Mouse (Mus musculus) neural tube, embryonic 10.5 days (tissue): ENCODE data around the gene B3gnt3.

Source experiments
- DNase-seq: peaks from one replicate; pipeline ENCODE4 v3.0.0-alpha.2; 2017; ENCODE audit warnings: low spot score; ENCODE audit errors: extremely low spot score

The B3gnt3 gene

GRCm38 (mm10) chr8:71679116-71679515, 22.5 kb downstream of the B3gnt3 start:
- DNase-seq, result no peak

- DNase-seq, result no peak
Measured at GRCm38 (mm10) chr8:71678216-71678615, 23.4 kb downstream of the B3gnt3 start.

- no peak for DNase-seq
Measured at GRCm38 (mm10) chr8:71677555-71677954, 24.0 kb downstream of the B3gnt3 start.

DNA sequence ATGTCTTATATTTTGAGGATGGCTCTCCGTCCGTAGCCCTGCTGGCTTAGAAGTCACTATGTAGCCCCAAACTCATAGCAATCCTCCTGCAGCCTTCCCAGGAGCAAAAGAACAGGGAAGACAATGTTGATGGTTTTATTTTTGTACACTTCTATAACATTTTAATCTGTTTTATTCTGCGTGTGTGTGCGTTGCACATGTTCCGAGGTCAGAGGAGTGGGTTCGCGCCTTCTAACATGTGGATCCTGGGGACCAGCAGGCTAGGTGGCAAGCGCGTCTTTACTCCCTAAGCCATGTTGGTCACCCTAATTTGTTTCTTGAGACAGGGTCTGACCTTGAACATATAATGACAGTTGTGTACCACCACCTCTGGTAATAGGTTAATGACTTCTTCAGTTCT, 24.8 kb downstream of the B3gnt3 start:
- no peak for DNase-seq

GRCm38 (mm10) chr8:71676020-71676741, 25.4 kb downstream of the B3gnt3 start, which contains the start of gene Jak3:
Jak3 (plus strand) TSS chr8:71676296.
- no peak for DNase-seq

DNA sequence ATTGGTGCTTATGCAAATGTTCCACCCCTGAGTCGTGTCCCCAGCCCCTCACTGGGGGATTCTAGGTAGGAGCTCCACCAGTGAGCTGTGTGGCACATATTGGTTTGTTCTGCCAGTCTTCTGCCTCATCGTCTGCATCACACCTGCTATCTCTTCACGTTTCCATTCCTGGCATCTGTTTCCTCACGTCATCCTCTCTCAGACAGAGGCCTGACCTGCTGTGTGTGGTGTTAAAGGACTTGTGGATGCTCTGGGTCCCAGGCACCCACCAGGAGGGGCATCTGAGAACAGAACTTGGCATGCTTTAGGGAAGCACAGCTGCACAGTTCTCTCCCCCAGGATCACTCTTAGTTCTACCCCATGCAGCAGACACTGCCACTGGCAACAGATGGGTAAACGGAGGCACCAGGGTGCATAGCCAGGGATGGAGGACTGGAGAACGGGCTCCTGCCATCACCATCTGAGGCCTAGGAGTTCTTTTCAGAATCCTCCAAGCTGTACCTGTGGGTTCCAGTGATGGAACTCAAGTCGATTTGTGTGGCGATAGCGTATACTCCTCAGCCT, 26.1 kb downstream of the B3gnt3 start:
- DNase-seq, result no peak

DNA sequence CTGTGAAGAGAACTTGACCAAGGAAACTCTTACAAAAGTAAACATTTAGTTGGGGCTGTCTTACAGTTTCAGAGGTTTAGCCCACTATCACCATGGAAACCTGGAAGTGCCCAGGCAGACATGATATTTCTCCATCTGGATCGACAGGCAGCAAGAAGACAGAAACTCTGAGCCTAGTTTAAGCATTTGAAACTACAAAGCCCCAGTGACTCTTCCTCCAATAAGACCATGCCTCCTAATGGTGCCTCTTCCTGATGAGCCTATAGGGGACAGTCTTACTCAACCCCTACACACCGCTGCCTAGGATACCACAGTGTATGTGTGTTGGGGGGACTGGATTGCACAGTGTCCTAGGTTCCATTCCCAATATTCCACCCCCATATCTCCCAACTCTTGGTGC, 27.5 kb downstream of the B3gnt3 start:
- DNase-seq, result no peak

GRCm38 (mm10) chr8:71672168-71672735, 29.3 kb downstream of the B3gnt3 start:
- no peak for DNase-seq

DNA sequence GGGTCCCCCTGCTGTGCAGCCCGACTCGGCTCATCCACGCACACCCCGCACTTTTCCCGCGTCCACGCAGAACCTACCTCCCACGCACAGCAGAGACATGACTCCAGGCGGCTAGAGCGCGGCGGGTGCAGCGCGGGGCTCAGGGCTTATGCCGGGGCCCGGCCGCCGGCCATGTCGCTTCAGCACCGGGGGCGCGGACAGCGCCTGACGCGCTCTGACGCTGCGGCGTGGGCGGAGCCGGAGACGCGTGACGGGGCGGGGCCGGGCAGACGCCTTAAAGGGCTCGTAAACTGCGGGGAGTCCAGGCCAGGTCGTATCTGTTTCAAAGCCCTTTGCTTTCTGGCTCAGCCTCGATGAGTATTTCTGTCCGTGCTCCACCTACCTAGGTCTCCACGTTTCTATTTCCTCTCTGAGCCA, 30.0 kb downstream of the B3gnt3 start, which contains the start of gene Unc13a:
Unc13a (minus strand) TSS at position 209 of the 417 bp plus-strand sequence.
- peak; percentile 95 for DNase-seq

DNA sequence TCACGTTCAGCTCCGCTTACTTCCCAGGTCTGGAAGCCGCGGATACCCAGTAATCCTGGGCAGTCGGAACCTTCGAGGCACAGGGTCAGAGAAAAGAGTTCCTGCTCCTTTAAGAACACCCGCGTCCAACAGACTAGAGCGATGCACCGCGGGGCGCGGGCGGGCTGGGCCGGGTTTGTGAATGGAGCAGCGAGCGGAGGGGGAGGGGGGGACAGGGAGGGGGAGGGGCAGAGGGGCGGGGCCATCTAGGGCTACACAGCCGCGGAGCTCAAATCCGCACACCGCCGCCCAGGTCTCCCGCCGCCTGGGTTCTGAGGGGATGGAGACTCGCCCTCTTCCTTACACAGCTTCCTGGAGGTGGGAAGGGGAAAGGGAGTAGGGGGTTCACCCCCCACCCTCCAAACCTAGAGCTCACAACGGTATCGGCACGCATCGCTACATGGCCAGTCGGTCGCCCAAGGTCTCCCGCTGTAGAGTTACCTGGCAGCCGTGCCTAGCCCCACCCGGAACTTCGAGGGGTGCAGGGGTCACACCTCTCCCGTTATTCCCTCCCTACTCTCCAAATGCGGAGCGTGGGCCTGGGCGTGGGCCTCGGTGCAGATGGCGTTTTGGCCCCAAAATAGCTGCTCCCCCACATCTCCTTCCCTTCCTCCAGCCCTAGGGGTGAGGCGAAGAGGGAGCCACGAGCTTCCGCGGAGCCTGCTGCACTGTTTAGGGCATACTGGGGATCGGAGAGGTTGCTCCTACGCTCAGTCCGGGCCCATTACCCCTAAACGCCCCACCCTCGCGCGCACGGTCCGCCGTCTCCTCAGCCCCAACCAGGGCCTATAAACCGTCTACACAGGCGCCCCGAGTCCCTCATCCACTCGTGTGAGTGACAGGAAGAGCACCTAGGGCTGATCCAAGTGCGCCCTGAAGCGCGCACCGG, 30.7 kb downstream of the B3gnt3 start:
- DNase-seq, result peak; percentile 80

GRCm38 (mm10) chr8:71670198-71670597, 31.4 kb downstream of the B3gnt3 start:
- DNase-seq, result no peak

GRCm38 (mm10) chr8:71668220-71668975, 33.2 kb downstream of the B3gnt3 start:
- DNase-seq, result no peak

GRCm38 (mm10) chr8:71667256-71667655, 34.3 kb downstream of the B3gnt3 start:
- DNase-seq, result no peak

- DNase-seq, result no peak
Measured at GRCm38 (mm10) chr8:71666855-71667254, 34.7 kb downstream of the B3gnt3 start.

GRCm38 (mm10) chr8:71665331-71666130, 36.1 kb downstream of the B3gnt3 start:
- peak; percentile 89 for DNase-seq

GRCm38 (mm10) chr8:71660325-71661120, 41.1 kb downstream of the B3gnt3 start:
- DNase-seq, result peak; percentile 90

DNA sequence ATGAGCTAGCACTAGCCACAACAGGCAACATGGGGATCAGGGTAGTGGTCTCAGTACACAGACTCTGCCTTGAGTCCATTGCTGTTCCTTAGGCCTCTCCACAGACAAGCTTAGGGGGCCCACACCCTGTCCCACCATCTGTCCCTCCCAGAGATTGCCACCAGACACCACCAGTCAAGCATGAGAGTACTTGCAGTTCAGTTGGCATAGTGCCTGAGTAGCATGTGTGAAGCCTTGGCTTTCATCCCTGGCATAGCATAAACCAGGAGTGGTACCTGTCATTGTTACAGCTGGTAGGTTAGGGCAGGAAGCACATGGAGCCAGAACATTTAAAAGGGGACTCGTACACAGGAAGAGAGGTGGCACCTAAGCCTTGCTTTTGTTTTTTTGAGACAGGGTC, 41.8 kb downstream of the B3gnt3 start:
- DNase-seq, result no peak

DNA sequence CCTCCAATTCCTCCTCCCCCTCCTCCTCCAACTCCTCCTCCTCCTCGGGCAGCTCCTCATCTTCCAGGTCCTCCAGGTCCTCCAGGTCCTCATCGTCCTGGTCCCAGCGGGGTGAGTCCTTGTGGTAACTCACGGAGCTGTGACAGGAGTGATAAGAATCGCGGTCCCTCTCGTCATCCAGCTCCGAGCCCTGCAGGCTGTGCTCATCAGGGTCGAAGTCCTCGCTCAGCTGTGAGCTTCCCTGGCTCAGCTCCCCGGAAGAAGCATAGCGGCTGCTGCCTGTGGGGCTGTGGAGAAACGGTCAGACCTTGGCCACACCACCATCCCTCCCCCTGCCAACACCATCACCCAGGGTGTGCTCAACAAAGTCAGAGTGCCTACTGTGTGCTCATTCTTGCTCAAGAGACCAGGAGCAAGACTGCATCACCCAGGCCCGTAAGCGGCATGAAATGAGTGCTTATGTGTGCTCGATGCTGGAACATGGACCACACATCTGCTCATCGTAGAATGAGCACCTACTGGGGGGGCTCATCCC, 43.0 kb downstream of the B3gnt3 start:
- no peak for DNase-seq

- no peak for DNase-seq
Measured at GRCm38 (mm10) chr8:71657816-71658215, 43.8 kb downstream of the B3gnt3 start.
